Mouse (Mus musculus) liver, embryonic 14.5 days (tissue): ENCODE measurements around the gene Lrrn1.

Source experiments
- CTCF ChIP-seq: IDR thresholded peaks from 2 replicates; pipeline ENCODE4 v1.5.1; 2016; ENCODE audit warnings: antibody characterized with exemption, low read depth, control low read depth
- EP300 ChIP-seq: IDR thresholded peaks from 2 replicates; pipeline ENCODE4 v1.6.1; 2016; ENCODE audit warnings: antibody characterized with exemption, low read depth

- no peak for TF ChIP-seq CTCF
- TF ChIP-seq EP300, result no peak
Observed at GRCm38 (mm10) chr6:107494491-107494890, 35.1 kb upstream of the Lrrn1 start.
